Mouse (Mus musculus): ENCODE results near the gene Ctnnd2. TPM values are rescaled to one million over a fixed set of nuclear protein-coding genes. Genes with fewer than 3 reads are reported as not detected.

The Ctnnd2 gene
- polyA plus RNA-seq, 1 experiment from 2014 or later, result 45.1 TPM

- DNase-seq (ENCODE audit: low spot score), result peak; percentile 64
- H3K4me1 ChIP-seq (ENCODE audit: control insufficient read depth, insufficient read depth, low read length), result peaks cover 7% of the 10 kb centered on the region; the same call in 1 of the 2 replicates
- no peaks in the 10 kb centered on the region for H3K9me3 ChIP-seq (replicated peaks; ENCODE audit: control insufficient read depth, low read length)
- no peak overlapping the region for H3K9ac ChIP-seq (ENCODE audit: low read length)
- no peak overlapping the region for H3K4me3 ChIP-seq (ENCODE audit: low read depth, low read length)
- H3K27me3 ChIP-seq (replicated peaks; ENCODE audit: control insufficient read depth, insufficient read depth, low read length), result no peaks in the 10 kb centered on the region
- H3K27ac ChIP-seq (ENCODE audit: low read depth, low read length), result no peak overlapping the region
- ATAC-seq, result peak; percentile 69
- H3K36me3 ChIP-seq (ENCODE audit: control insufficient read depth, insufficient read depth, low read length), result no peaks in the 10 kb centered on the region
- 53% methylated on average over 7 of the region's 7 CpGs for WGBS
- no peak overlapping the region for H3K4me2 ChIP-seq (ENCODE audit: low read length)
Observed at GRCm38 (mm10) chr15:30450765-30451164, 278.4 kb downstream of the Ctnnd2 start.

GRCm38 (mm10) chr15:30451921-30452320 is 279.5 kb downstream of the Ctnnd2 start:
- H3K4me3 ChIP-seq (ENCODE audit: low read depth, low read length), result no peak overlapping the region
- peak overlapping the region; percentile 58; the same call in 1 of the 2 replicates for H3K27ac ChIP-seq (ENCODE audit: low read depth, low read length)
- H3K9ac ChIP-seq (ENCODE audit: low read length), result peak overlapping the region; percentile 17; the same call in 1 of the 2 replicates
- H3K36me3 ChIP-seq (ENCODE audit: control insufficient read depth, insufficient read depth, low read length), result no peaks in the 10 kb centered on the region
- peak; percentile 21; the same call in 1 of the 2 replicates for ATAC-seq
- WGBS, result 42% methylated on average over 5 of the region's 5 CpGs
- H3K4me1 ChIP-seq (ENCODE audit: control insufficient read depth, insufficient read depth, low read length), result peaks cover 9% of the 10 kb centered on the region
- no peaks in the 10 kb centered on the region for H3K9me3 ChIP-seq (replicated peaks; ENCODE audit: control insufficient read depth, low read length)
- H3K27me3 ChIP-seq (replicated peaks; ENCODE audit: control insufficient read depth, insufficient read depth, low read length), result no peaks in the 10 kb centered on the region
- DNase-seq (ENCODE audit: low spot score), result no peak
- no peak overlapping the region for H3K4me2 ChIP-seq (ENCODE audit: low read length)

- peak overlapping the region; percentile 67; the same call in 1 of the 2 replicates for H3K27ac ChIP-seq (ENCODE audit: low read depth, low read length)
- ATAC-seq (peak; percentile 92), DNase-seq (ENCODE audit: low spot score) (peak; percentile 89)
- 3% methylated on average over 12 of the region's 12 CpGs for WGBS
- peak overlapping the region; percentile 57 for H3K9ac ChIP-seq (ENCODE audit: low read length)
- H3K27me3 ChIP-seq (replicated peaks; ENCODE audit: control insufficient read depth, insufficient read depth, low read length), result no peaks in the 10 kb centered on the region
- peaks cover 17% of the 10 kb centered on the region for H3K4me1 ChIP-seq (ENCODE audit: control insufficient read depth, insufficient read depth, low read length)
- peak overlapping the region; percentile 32 for H3K4me3 ChIP-seq (ENCODE audit: low read depth, low read length)
- H3K9me3 ChIP-seq (replicated peaks; ENCODE audit: control insufficient read depth, low read length), result no peaks in the 10 kb centered on the region
- H3K4me2 ChIP-seq (ENCODE audit: low read length), result peak overlapping the region; percentile 54
- H3K36me3 ChIP-seq (ENCODE audit: control insufficient read depth, insufficient read depth, low read length), result no peaks in the 10 kb centered on the region
Observed at GRCm38 (mm10) chr15:30457541-30458250, 285.3 kb downstream of the Ctnnd2 start.

GRCm38 (mm10) chr15:30458671-30459070 is 286.3 kb downstream of the Ctnnd2 start:
- Histone ChIP-seq H3K4me1 (ENCODE audit: control insufficient read depth, insufficient read depth, low read length) (peaks cover 17% of the 10 kb centered on the region), H3K27ac (ENCODE audit: low read depth, low read length) (no peak overlapping the region), H3K4me2 (ENCODE audit: low read length) (peak overlapping the region; percentile 54), H3K36me3 (ENCODE audit: control insufficient read depth, insufficient read depth, low read length) (no peaks in the 10 kb centered on the region), H3K9me3 (replicated peaks; ENCODE audit: control insufficient read depth, low read length) (no peaks in the 10 kb centered on the region), H3K9ac (ENCODE audit: low read length) (peak overlapping the region; percentile 37; the same call in 1 of the 2 replicates), H3K4me3 (ENCODE audit: low read depth, low read length) (peak overlapping the region; percentile 32), H3K27me3 (replicated peaks; ENCODE audit: control insufficient read depth, insufficient read depth, low read length) (no peaks in the 10 kb centered on the region)
- no peak for DNase-seq (ENCODE audit: low spot score)
- WGBS, result 16% methylated on average over 5 of the region's 5 CpGs
- ATAC-seq, result no peak

- WGBS, result 23% methylated on average over 9 of the region's 9 CpGs
- ATAC-seq, result no peak
- no peaks in the 10 kb centered on the region for H3K9me3 ChIP-seq (replicated peaks; ENCODE audit: control insufficient read depth, low read length)
- peak overlapping the region; percentile 23 for H3K4me2 ChIP-seq (ENCODE audit: low read length)
- no peaks in the 10 kb centered on the region for H3K36me3 ChIP-seq (ENCODE audit: control insufficient read depth, insufficient read depth, low read length)
- H3K4me3 ChIP-seq (ENCODE audit: low read depth, low read length), result no peak overlapping the region
- no peak for DNase-seq (ENCODE audit: low spot score)
- H3K27me3 ChIP-seq (replicated peaks; ENCODE audit: control insufficient read depth, insufficient read depth, low read length), result no peaks in the 10 kb centered on the region
- H3K27ac ChIP-seq (ENCODE audit: low read depth, low read length), result no peak overlapping the region
- H3K4me1 ChIP-seq (ENCODE audit: control insufficient read depth, insufficient read depth, low read length), result peaks cover 17% of the 10 kb centered on the region
- no peak overlapping the region for H3K9ac ChIP-seq (ENCODE audit: low read length)
Observed at GRCm38 (mm10) chr15:30460341-30461125, 288.1 kb downstream of the Ctnnd2 start.

GRCm38 (mm10) chr15:30462804-30463423 is 290.5 kb downstream of the Ctnnd2 start:
- H3K9me3 ChIP-seq (replicated peaks; ENCODE audit: control insufficient read depth, low read length), result no peaks in the 10 kb centered on the region
- ATAC-seq (no peak), DNase-seq (ENCODE audit: low spot score) (no peak)
- no peak overlapping the region for H3K9ac ChIP-seq (ENCODE audit: low read length)
- no peaks in the 10 kb centered on the region for H3K27me3 ChIP-seq (replicated peaks; ENCODE audit: control insufficient read depth, insufficient read depth, low read length)
- no peak overlapping the region for H3K27ac ChIP-seq (ENCODE audit: low read depth, low read length)
- no peaks in the 10 kb centered on the region for H3K36me3 ChIP-seq (ENCODE audit: control insufficient read depth, insufficient read depth, low read length)
- H3K4me2 ChIP-seq (ENCODE audit: low read length), result no peak overlapping the region
- 86% methylated on average over 2 of the region's 2 CpGs for WGBS
- no peak overlapping the region for H3K4me3 ChIP-seq (ENCODE audit: low read depth, low read length)
- peaks cover 17% of the 10 kb centered on the region for H3K4me1 ChIP-seq (ENCODE audit: control insufficient read depth, insufficient read depth, low read length)

- no peak for DNase-seq (ENCODE audit: low spot score)
- 95% methylated on average over 5 of the region's 5 CpGs for WGBS
- H3K4me1 ChIP-seq (ENCODE audit: control insufficient read depth, insufficient read depth, low read length), result peaks cover 13% of the 10 kb centered on the region
Observed at GRCm38 (mm10) chr15:30463471-30464047, 291.2 kb downstream of the Ctnnd2 start.

DNA sequence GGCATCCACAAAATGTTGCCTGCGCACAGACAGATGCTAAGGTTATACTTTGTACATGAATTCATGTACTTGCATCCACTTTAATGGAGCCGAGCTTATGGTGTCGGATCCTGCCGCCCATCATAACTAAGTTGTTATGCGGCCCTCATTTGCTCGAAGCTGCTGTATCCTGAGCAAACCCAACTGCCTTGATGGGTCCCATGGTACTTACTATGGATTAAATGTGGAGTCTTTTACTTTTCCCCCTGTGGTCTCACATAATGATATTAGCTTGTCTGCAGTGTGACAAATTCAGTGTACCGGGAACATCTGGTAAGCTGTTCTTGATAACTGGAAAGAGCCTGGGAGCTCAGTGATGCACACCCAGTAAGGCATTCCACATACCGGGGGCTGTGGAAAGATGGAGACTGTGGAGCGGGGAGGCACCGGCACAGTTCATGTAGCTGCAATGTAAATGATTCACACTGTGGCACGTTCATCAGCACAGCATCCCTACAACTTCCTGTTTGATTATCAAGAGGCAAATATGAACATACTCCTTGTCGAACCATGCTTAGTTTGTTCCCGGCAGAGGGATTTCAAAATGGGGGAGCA is 294.7 kb downstream of the Ctnnd2 start:
- Histone ChIP-seq H3K4me2 (ENCODE audit: low read length) (no peak overlapping the region), H3K4me1 (ENCODE audit: control insufficient read depth, insufficient read depth, low read length) (peaks cover 3% of the 10 kb centered on the region; the same call in 1 of the 2 replicates), H3K9me3 (replicated peaks; ENCODE audit: control insufficient read depth, low read length) (no peaks in the 10 kb centered on the region), H3K27ac (ENCODE audit: low read depth, low read length) (no peak overlapping the region), H3K4me3 (ENCODE audit: low read depth, low read length) (no peak overlapping the region), H3K9ac (ENCODE audit: low read length) (no peak overlapping the region), H3K36me3 (ENCODE audit: control insufficient read depth, insufficient read depth, low read length) (no peaks in the 10 kb centered on the region), H3K27me3 (replicated peaks; ENCODE audit: control insufficient read depth, insufficient read depth, low read length) (no peaks in the 10 kb centered on the region)
- WGBS, result 88% methylated on average over 13 of the region's 13 CpGs
- DNase-seq (ENCODE audit: low spot score) (no peak), ATAC-seq (no peak)

More at GRCm38 (mm10) chr15:30463471-30464047, 291.2 kb downstream of the Ctnnd2 start:
- no peak overlapping the region for H3K4me3 ChIP-seq (ENCODE audit: low read depth, low read length)
- H3K36me3 ChIP-seq (ENCODE audit: control insufficient read depth, insufficient read depth, low read length), result no peaks in the 10 kb centered on the region
- no peaks in the 10 kb centered on the region for H3K9me3 ChIP-seq (replicated peaks; ENCODE audit: control insufficient read depth, low read length)
- no peak overlapping the region for H3K4me2 ChIP-seq (ENCODE audit: low read length)
- H3K27ac ChIP-seq (ENCODE audit: low read depth, low read length), result no peak overlapping the region
- H3K27me3 ChIP-seq (replicated peaks; ENCODE audit: control insufficient read depth, insufficient read depth, low read length), result no peaks in the 10 kb centered on the region
- no peak for ATAC-seq
- no peak overlapping the region for H3K9ac ChIP-seq (ENCODE audit: low read length)

All from forebrain, embryonic 14.5 days (tissue).